Mouse (Mus musculus): Measurements from ENCODE around the gene Rxfp3. TPM values are rescaled to one million over a fixed set of nuclear protein-coding genes. Genes with fewer than 3 reads are reported as not detected.
"Not testable (repeated sequence)": the region's sequence is repeated elsewhere in the genome, so short reads cannot be mapped to it uniquely, and the experiment has no call there.

The Rxfp3 gene
- polyA plus RNA-seq, 1 experiment from 2014 or later: 0.80 TPM

DNA sequence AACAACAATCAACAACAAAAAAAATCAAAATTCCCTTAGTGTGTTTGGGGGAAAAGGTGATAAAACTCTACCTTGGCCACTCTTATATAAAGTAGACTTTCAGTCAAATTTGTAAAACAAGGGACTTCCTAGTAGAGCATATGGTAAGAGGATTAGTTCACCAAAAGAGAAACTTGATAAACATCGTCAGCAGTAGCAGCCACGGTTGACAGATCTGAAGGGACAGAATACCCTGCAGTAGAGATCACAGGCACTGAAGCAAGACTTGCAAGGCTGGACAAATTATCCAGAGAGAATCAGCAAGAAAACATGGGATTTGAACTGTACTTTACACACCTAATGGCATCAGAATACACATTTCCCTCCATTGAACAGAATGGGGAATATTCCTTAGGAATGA is 22.9 kb downstream of the Rxfp3 start:
- DNase-seq (ENCODE audit: low spot score): no peak
- WGBS: 43% methylated on average over 2 of the region's 2 CpGs

DNA sequence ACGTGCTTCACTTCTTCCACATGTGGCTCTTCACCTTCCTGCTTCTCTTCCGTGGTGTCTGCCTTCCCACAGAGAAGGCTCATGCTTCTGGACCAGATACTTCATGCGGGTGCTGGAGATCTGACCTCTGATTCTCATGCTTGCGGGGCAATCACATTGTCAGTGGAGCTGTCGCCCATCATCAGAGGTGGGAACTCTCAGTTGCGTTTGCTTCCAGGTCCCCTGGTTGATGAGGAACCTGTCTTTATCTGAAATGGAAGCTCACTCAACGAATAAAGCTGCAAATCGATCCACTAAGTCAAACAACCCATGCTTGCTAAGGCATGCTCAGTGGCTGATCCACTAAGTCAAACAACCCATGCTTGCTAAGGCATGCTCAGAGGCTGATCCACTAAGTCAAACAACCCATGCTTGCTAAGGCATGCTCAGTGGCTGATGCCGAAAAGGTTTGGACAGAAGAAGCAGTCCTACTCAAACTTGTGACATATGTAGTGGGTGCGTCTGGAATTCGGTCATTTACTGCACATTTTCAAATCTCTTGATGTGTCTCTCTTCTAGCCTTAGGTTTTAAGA is 26.7 kb downstream of the Rxfp3 start:
- DNase-seq (ENCODE audit: low spot score): no peak
- Histone ChIP-seq H3K36me3 (replicated peaks) (no peaks in the 10 kb centered on the region), H3K4me1 (no peaks in the 10 kb centered on the region), H3K27me3 (replicated peaks; ENCODE audit: low read depth, poor library complexity, severe bottlenecking) (no peaks in the 10 kb centered on the region), H3K27ac (replicated peaks) (no peak overlapping the region), H3K9me3 (no peaks in the 10 kb centered on the region), H3K4me3 (no peak overlapping the region)
- 90% methylated on average over 11 of the region's 11 CpGs for WGBS

More for the DNA sequence above, 22.9 kb downstream of the Rxfp3 start:
- Histone ChIP-seq H3K4me1 (no peaks in the 10 kb centered on the region), H3K27me3 (replicated peaks; ENCODE audit: low read depth, poor library complexity, severe bottlenecking) (no peaks in the 10 kb centered on the region), H3K4me3 (no peak overlapping the region), H3K9me3 (no peaks in the 10 kb centered on the region), H3K36me3 (replicated peaks) (no peaks in the 10 kb centered on the region), H3K27ac (replicated peaks) (no peak overlapping the region)

DNA sequence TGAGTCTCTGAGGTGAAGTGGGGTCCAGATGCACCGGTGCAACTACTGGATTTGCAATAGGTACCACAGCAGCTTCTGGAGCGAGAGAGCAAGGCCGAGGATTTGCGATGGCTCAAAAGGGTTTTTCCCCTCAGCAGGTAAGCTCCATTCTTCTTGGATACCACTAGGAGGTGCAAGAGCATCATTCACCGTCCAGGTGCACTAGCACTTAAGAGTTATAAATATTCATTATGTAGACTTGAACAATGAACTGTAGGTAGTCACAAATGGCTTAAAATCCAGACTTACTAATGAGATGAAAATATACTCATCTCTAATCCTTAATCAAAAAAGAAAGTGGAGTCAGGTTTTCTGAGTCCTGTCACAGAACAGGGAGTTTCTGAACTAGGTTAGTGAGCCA is 29.0 kb downstream of the Rxfp3 start:
- Histone ChIP-seq H3K27me3 (replicated peaks; ENCODE audit: low read depth, poor library complexity, severe bottlenecking) (no peaks in the 10 kb centered on the region), H3K4me3 (no peak overlapping the region), H3K4me1 (no peaks in the 10 kb centered on the region), H3K9me3 (no peaks in the 10 kb centered on the region), H3K27ac (replicated peaks) (no peak overlapping the region), H3K36me3 (replicated peaks) (no peaks in the 10 kb centered on the region)
- WGBS: 25% methylated on average over 5 of the region's 5 CpGs
- DNase-seq (ENCODE audit: low spot score): no peak

DNA sequence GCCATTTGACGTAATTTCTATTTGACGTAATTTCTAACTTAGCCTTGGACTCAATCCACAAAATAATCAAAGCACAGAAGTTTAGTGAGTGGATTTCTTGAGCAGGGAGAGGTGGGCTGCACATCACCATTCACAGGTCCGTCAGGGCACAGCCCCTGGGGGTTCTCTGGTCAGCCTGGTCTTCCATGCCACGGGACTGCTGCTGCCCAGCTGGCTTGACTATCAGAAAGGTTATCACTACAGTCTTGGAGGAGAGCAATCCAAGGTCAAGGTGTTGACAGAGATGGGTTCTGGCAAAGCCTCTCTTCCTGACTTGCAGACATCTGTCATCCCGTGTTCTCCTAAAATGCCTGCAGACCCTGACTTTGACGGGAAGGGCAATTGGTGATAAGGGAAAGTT is 33.1 kb downstream of the Rxfp3 start:
- Histone ChIP-seq H3K27ac (replicated peaks) (no peak overlapping the region), H3K4me3 (no peak overlapping the region), H3K36me3 (replicated peaks) (no peaks in the 10 kb centered on the region), H3K27me3 (replicated peaks; ENCODE audit: low read depth, poor library complexity, severe bottlenecking) (no peaks in the 10 kb centered on the region), H3K4me1 (no peaks in the 10 kb centered on the region), H3K9me3 (no peaks in the 10 kb centered on the region)
- DNase-seq (ENCODE audit: low spot score): no peak
- WGBS: 84% methylated on average over 6 of the region's 6 CpGs

DNA sequence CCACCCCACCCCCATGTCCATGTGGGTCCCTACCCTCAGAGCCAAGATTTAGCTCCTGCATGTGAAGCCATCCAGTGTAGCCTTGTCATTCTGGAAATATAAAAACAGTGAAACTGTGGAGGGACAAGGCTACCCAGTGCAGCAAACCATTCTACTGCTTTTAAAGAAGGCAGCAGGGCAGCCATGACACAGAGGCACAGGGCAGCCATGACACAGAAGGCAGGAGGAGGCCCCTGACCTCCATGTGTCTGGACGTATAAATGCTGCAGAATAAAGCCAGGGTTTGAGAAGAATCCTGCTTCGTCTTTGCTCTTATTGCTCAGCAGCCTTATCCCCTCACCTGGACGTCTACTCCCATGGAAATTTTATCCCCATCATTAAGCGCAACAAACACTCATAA is 34.0 kb downstream of the Rxfp3 start:
- 75% methylated on average over 4 of the region's 4 CpGs for WGBS
- Histone ChIP-seq H3K36me3 (replicated peaks) (no peaks in the 10 kb centered on the region), H3K4me1 (no peaks in the 10 kb centered on the region)

DNA sequence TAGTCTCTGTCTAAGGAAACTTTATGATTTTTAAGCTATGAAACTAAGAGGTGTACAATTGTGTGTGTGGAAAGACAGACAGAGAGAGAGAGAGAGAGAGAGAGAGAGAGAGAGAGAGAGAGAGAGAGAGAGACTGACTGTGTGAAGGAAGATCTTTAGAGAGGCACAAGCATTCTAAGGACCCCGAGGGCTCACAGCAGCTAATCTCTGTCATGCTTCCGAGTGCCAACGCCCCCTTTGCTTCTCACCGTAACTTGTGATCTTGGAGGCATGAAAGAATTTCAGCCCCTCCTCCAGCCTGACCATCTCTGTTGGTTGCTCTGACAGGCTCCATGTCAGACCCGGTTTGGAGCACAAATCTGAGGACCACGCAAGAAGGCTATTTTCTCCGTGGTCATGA is 37.4 kb downstream of the Rxfp3 start, which contains the start of gene Slc45a2:
Gene Slc45a2 (plus strand): TSS at position 301 of the 400 bp plus-strand sequence.
- Histone ChIP-seq H3K4me1 (no peaks in the 10 kb centered on the region), H3K36me3 (replicated peaks) (peaks cover 5% of the 10 kb centered on the region; the same call in 1 of the 2 replicates), H3K27me3 (replicated peaks; ENCODE audit: low read depth, poor library complexity, severe bottlenecking) (no peaks in the 10 kb centered on the region), H3K27ac (replicated peaks) (no peak within 1 kb of the TSS), H3K9me3 (no peaks in the 10 kb centered on the region), H3K4me3 (no peak within 1 kb of the TSS)
- WGBS: 53% methylated on average over 7 of the region's 7 CpGs
- no peak for DNase-seq (ENCODE audit: low spot score)

More for the DNA sequence above, 34.0 kb downstream of the Rxfp3 start:
- H3K27me3 ChIP-seq (replicated peaks; ENCODE audit: low read depth, poor library complexity, severe bottlenecking): no peaks in the 10 kb centered on the region
- DNase-seq (ENCODE audit: low spot score): no peak
- no peak overlapping the region for H3K4me3 ChIP-seq
- no peaks in the 10 kb centered on the region for H3K9me3 ChIP-seq
- no peak overlapping the region for H3K27ac ChIP-seq (replicated peaks)

DNA sequence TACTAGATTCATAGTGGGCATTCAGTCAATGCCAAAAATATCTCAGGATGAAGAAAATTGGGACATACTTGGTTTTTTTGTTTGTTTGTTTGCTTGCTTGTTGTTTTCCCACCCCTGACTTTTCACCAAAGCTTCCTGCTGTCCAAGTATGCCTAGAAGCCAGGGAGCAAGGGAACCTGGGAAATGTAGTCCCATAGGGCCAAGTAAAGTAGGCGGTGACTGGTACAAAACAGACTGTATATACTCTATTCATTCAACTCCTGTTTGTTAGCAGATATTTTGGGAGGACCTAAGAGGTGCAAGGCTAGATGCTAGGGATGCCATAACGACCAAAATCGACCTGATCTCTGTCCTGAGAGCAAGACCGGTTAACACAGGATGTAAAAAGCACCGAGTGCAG is 38.0 kb downstream of the Rxfp3 start:
- H3K4me1 ChIP-seq: no peaks in the 10 kb centered on the region
- no peak overlapping the region for H3K4me3 ChIP-seq
- no peaks in the 10 kb centered on the region for H3K27me3 ChIP-seq (replicated peaks; ENCODE audit: low read depth, poor library complexity, severe bottlenecking)
- H3K9me3 ChIP-seq: no peaks in the 10 kb centered on the region
- H3K36me3 ChIP-seq (replicated peaks): peaks cover 10% of the 10 kb centered on the region
- no peak overlapping the region for H3K27ac ChIP-seq (replicated peaks)
- 52% methylated on average over 5 of the region's 5 CpGs for WGBS
- DNase-seq (ENCODE audit: low spot score): no peak

DNA sequence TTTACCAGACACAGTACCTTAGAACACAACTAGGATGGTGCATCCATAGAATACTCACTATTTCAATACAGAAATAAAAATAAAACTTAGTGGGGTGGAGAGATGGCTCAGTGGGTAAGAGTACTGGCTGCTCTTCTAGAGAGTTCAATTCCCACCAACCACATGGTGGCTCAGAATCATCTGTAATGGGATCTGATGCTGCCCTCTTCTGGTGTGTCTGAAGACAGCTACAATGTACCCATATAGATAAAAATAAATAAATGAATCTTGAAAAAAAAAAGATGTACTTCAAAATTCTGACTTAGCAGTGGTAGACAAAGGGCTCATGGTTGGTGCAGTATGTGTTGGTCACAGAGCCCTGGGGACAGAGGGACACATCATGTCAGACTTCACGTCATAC is 46.2 kb downstream of the Rxfp3 start:
- Histone ChIP-seq H3K36me3 (replicated peaks) (peaks cover 26% of the 10 kb centered on the region), H3K27me3 (replicated peaks; ENCODE audit: low read depth, poor library complexity, severe bottlenecking) (no peaks in the 10 kb centered on the region), H3K9me3 (no peaks in the 10 kb centered on the region), H3K4me3 (no peak overlapping the region), H3K27ac (replicated peaks) (no peak overlapping the region), H3K4me1 (no peaks in the 10 kb centered on the region)
- DNase-seq (ENCODE audit: low spot score): no peak
- 93% methylated on average over 1 of the region's 1 CpGs for WGBS

DNA sequence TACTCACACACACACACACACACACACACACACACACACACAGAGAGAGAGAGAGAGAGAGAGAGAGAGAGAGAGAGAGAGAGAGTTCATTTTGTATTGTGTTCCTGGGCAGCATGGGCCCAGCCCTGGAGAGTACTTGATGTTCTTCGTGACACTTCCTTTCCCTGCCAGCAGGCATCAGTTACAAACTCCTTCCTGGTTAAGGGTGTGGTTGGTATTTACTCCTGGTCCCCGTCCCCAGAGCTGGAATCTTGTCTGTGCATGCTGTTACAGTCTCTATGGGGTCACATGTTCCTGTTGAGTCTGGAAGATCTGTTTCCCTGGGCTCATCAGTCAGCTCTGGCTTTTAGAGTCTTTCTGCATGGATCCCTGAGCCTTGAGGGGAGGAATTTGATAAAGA is 47.4 kb downstream of the Rxfp3 start:
- WGBS: 48% methylated on average over 2 of the region's 2 CpGs
- H3K27ac ChIP-seq (replicated peaks): no peak overlapping the region
- H3K27me3 ChIP-seq (replicated peaks; ENCODE audit: low read depth, poor library complexity, severe bottlenecking): no peaks in the 10 kb centered on the region
- no peak overlapping the region for H3K4me3 ChIP-seq
- H3K36me3 ChIP-seq (replicated peaks): peaks cover 21% of the 10 kb centered on the region
- H3K9me3 ChIP-seq: no peaks in the 10 kb centered on the region
- no peaks in the 10 kb centered on the region for H3K4me1 ChIP-seq
- DNase-seq (ENCODE audit: low spot score): no peak

DNA sequence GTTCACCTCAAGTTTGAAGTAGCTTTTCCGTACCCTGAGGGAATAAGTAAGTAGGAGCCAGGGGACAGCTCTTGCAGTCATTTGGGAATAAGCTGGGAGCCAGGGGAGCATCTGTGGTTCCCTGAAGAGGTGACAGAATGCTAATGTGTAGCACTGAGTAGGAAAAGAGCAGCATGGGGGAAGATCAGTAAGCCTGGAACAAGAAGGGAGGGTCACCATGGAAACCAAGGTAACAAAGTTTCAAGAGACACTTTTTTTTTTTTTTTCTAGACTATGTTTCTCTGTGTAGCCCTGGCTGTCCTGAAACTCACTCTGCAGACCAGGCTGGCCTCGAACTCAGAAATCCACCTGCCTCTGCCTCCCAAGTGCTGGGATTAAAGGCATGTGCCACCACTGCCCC is 51.3 kb downstream of the Rxfp3 start:
- WGBS: 77% methylated on average over 2 of the region's 2 CpGs

DNA sequence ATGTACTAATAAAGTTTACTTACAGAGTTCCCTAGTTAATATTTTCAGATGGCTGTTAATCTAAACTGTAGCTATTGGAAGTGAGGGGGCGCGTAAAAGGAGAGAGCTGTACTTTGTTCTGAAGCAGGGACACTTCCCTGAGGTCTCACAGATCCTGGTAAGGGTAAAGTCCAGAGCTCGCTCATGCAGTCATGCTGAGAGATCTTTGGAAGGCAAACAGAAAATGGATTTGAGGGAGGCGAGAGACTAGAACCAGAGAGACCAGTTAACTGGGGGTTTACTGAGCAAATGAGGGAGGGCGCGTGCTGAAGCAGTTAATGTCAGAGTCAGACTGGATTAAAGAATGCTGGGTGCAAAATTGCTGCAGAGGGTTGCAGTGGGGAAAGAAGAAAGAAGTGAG is 52.0 kb downstream of the Rxfp3 start:
- no peaks in the 10 kb centered on the region for H3K9me3 ChIP-seq
- no peaks in the 10 kb centered on the region for H3K27me3 ChIP-seq (replicated peaks; ENCODE audit: low read depth, poor library complexity, severe bottlenecking)
- H3K27ac ChIP-seq (replicated peaks): no peak overlapping the region
- peaks cover 11% of the 10 kb centered on the region for H3K4me1 ChIP-seq
- H3K36me3 ChIP-seq (replicated peaks): peaks cover 15% of the 10 kb centered on the region
- no peak for DNase-seq (ENCODE audit: low spot score)
- H3K4me3 ChIP-seq: no peak overlapping the region
- 80% methylated on average over 6 of the region's 6 CpGs for WGBS

More for the DNA sequence above, 51.3 kb downstream of the Rxfp3 start:
- not testable (repeated sequence) for H3K4me1 ChIP-seq; DNase-seq (ENCODE audit: low spot score); H3K9me3 ChIP-seq; H3K27me3 ChIP-seq (replicated peaks; ENCODE audit: low read depth, poor library complexity, severe bottlenecking); H3K4me3 ChIP-seq; H3K27ac ChIP-seq (replicated peaks)
- H3K36me3 ChIP-seq (replicated peaks): peaks cover 15% of the 10 kb centered on the region

All from embryonic facial prominence, embryonic 10.5 days (tissue).